Mouse (Mus musculus) cerebellum, adult 11-12 months (tissue): ENCODE data around the gene Cox5a.

ENCODE experiments used
- DNase-seq: peaks from one replicate; pipeline ENCODE4 v3.0.0; 2022

The Cox5a gene

GRCm38 (mm10) chr9:57521056-57521911 lies at the start of gene Cox5a:
TSS of gene Cox5a (plus strand) at chr9:57521274.
- peak; percentile 96 for DNase-seq

GRCm38 (mm10) chr9:57485774-57486173 lies 35.3 kb upstream of the Cox5a start:
- DNase-seq, result peak; percentile 70

- no peak for DNase-seq
Observed at GRCm38 (mm10) chr9:57487807-57488206, 33.3 kb upstream of the Cox5a start.

GRCm38 (mm10) chr9:57493532-57493931 lies 27.5 kb upstream of the Cox5a start:
- no peak for DNase-seq

- DNase-seq, result no peak
Observed at GRCm38 (mm10) chr9:57494970-57495369, 26.1 kb upstream of the Cox5a start.

- DNase-seq, result no peak
Observed at GRCm38 (mm10) chr9:57497236-57497635, 23.8 kb upstream of the Cox5a start.

- DNase-seq, result no peak
Observed at GRCm38 (mm10) chr9:57498536-57498935, 22.5 kb upstream of the Cox5a start.

GRCm38 (mm10) chr9:57501452-57501851 lies 19.6 kb upstream of the Cox5a start:
- DNase-seq, result no peak

GRCm38 (mm10) chr9:57501861-57502260 lies 19.2 kb upstream of the Cox5a start:
- DNase-seq, result no peak

GRCm38 (mm10) chr9:57502911-57503621 lies 18.0 kb upstream of the Cox5a start:
- no peak for DNase-seq

- DNase-seq, result no peak
Observed at GRCm38 (mm10) chr9:57503622-57504380, 17.3 kb upstream of the Cox5a start, which contains the start of gene Rpp25. TSS of gene Rpp25 (plus strand) at chr9:57504026.

- peak; percentile 36 for DNase-seq
Observed at GRCm38 (mm10) chr9:57504381-57504700, 16.7 kb upstream of the Cox5a start.

- DNase-seq, result no peak
Observed at GRCm38 (mm10) chr9:57504891-57505290, 16.2 kb upstream of the Cox5a start.

- no peak for DNase-seq
Observed at GRCm38 (mm10) chr9:57505700-57506099, 15.4 kb upstream of the Cox5a start.

GRCm38 (mm10) chr9:57510577-57510976 lies 10.5 kb upstream of the Cox5a start:
- no peak for DNase-seq

- DNase-seq, result no peak
Observed at GRCm38 (mm10) chr9:57517113-57517512, 4.0 kb upstream of the Cox5a start.

GRCm38 (mm10) chr9:57520375-57521055 lies 559 bp upstream of the Cox5a start:
- no peak for DNase-seq

- DNase-seq, result no peak
Observed at GRCm38 (mm10) chr9:57522114-57522860, 1.2 kb downstream of the Cox5a start.

GRCm38 (mm10) chr9:57522861-57523246 lies 1.8 kb downstream of the Cox5a start:
- no peak for DNase-seq

- DNase-seq, result no peak
Observed at GRCm38 (mm10) chr9:57523754-57524153, 2.7 kb downstream of the Cox5a start.

- no peak for DNase-seq
Observed at GRCm38 (mm10) chr9:57524439-57524838, 3.4 kb downstream of the Cox5a start.

GRCm38 (mm10) chr9:57525516-57525915 lies 4.4 kb downstream of the Cox5a start:
- DNase-seq, result no peak
